Mouse (Mus musculus): Measurements from ENCODE around the gene Tmem30a. TPM values are rescaled to one million over a fixed set of nuclear protein-coding genes. Genes with fewer than 3 reads are reported as not detected.

The Tmem30a gene
- polyA plus RNA-seq, 1 experiment from 2014 or later = 109 TPM

- no peaks in the 10 kb centered on the region for H3K27me3 ChIP-seq (replicated peaks)
- peaks cover 55% of the 10 kb centered on the region for H3K36me3 ChIP-seq
- H3K27ac ChIP-seq (ENCODE audit: poor library complexity, severe bottlenecking) = no peak overlapping the region
- 0 out of 2 replicates have a peak, but pooled peaks cover 5% of the 10 kb centered on the region for H3K4me1 ChIP-seq (replicated peaks)
- no peak overlapping the region for H3K9ac ChIP-seq
- 88% methylated on average over 5 of the region's 5 CpGs for WGBS
- no peak overlapping the region for H3K4me3 ChIP-seq
- no peak overlapping the region for H3K4me2 ChIP-seq
- H3K9me3 ChIP-seq (replicated peaks) = no peaks in the 10 kb centered on the region
- no peak for ATAC-seq (ENCODE audit: insufficient number of reproducible peaks, low FRiP score)
Observed at GRCm38 (mm10) chr9:79816464-79816863, 23.2 kb upstream of the Tmem30a start.

GRCm38 (mm10) chr9:79816013-79816412, 22.7 kb upstream of the Tmem30a start:
- Histone ChIP-seq H3K4me3 (no peak overlapping the region), H3K4me2 (no peak overlapping the region), H3K9ac (no peak overlapping the region), H3K4me1 (replicated peaks) (0 out of 2 replicates have a peak, but pooled peaks cover under 1% of the 10 kb centered on the region), H3K36me3 (peaks cover 55% of the 10 kb centered on the region), H3K27ac (ENCODE audit: poor library complexity, severe bottlenecking) (no peak overlapping the region), H3K9me3 (replicated peaks) (no peaks in the 10 kb centered on the region), H3K27me3 (replicated peaks) (no peaks in the 10 kb centered on the region)
- WGBS = 84% methylated on average over 11 of the region's 11 CpGs
- no peak for ATAC-seq (ENCODE audit: insufficient number of reproducible peaks, low FRiP score)

- no peaks in the 10 kb centered on the region for H3K27me3 ChIP-seq (replicated peaks)
- no peak overlapping the region for H3K27ac ChIP-seq (ENCODE audit: poor library complexity, severe bottlenecking)
- H3K4me3 ChIP-seq = no peak overlapping the region
- H3K4me2 ChIP-seq = no peak overlapping the region
- H3K4me1 ChIP-seq (replicated peaks) = no peaks in the 10 kb centered on the region
- peaks cover 46% of the 10 kb centered on the region for H3K36me3 ChIP-seq
- no peaks in the 10 kb centered on the region for H3K9me3 ChIP-seq (replicated peaks)
- no peak for ATAC-seq (ENCODE audit: insufficient number of reproducible peaks, low FRiP score)
- H3K9ac ChIP-seq = no peak overlapping the region
- 83% methylated on average over 4 of the region's 4 CpGs for WGBS
Observed at GRCm38 (mm10) chr9:79814592-79814991, 21.3 kb upstream of the Tmem30a start.

- no peak overlapping the region for H3K4me2 ChIP-seq
- H3K9ac ChIP-seq = no peak overlapping the region
- H3K4me3 ChIP-seq = no peak overlapping the region
- H3K4me1 ChIP-seq (replicated peaks) = peaks cover 9% of the 10 kb centered on the region
- H3K9me3 ChIP-seq (replicated peaks) = no peaks in the 10 kb centered on the region
- ATAC-seq (ENCODE audit: insufficient number of reproducible peaks, low FRiP score) = no peak
- no peaks in the 10 kb centered on the region for H3K27me3 ChIP-seq (replicated peaks)
- WGBS = 79% methylated on average over 10 of the region's 11 CpGs
- H3K36me3 ChIP-seq = peaks cover 18% of the 10 kb centered on the region
- no peak overlapping the region for H3K27ac ChIP-seq (ENCODE audit: poor library complexity, severe bottlenecking)
Observed at GRCm38 (mm10) chr9:79810969-79811902, 17.9 kb upstream of the Tmem30a start.

- Histone ChIP-seq H3K4me3 (no peak overlapping the region), H3K36me3 (peaks cover 13% of the 10 kb centered on the region), H3K27me3 (replicated peaks) (no peaks in the 10 kb centered on the region), H3K9ac (no peak overlapping the region), H3K4me2 (no peak overlapping the region), H3K4me1 (replicated peaks) (peaks cover 9% of the 10 kb centered on the region), H3K9me3 (replicated peaks) (no peaks in the 10 kb centered on the region), H3K27ac (ENCODE audit: poor library complexity, severe bottlenecking) (no peak overlapping the region)
- ATAC-seq (ENCODE audit: insufficient number of reproducible peaks, low FRiP score) = no peak
- WGBS = 75% methylated on average over 3 of the region's 3 CpGs
Observed at GRCm38 (mm10) chr9:79810534-79810933, 17.2 kb upstream of the Tmem30a start.

- Histone ChIP-seq H3K4me2 (no peak overlapping the region), H3K27ac (ENCODE audit: poor library complexity, severe bottlenecking) (no peak overlapping the region)
Observed at GRCm38 (mm10) chr9:79809411-79809810, 16.1 kb upstream of the Tmem30a start.

GRCm38 (mm10) chr9:79807178-79807577, 13.9 kb upstream of the Tmem30a start:
- no peak overlapping the region for H3K4me2 ChIP-seq
- no peak for ATAC-seq (ENCODE audit: insufficient number of reproducible peaks, low FRiP score)
- no peaks in the 10 kb centered on the region for H3K36me3 ChIP-seq
- peaks cover 9% of the 10 kb centered on the region for H3K4me1 ChIP-seq (replicated peaks)
- H3K9me3 ChIP-seq (replicated peaks) = no peaks in the 10 kb centered on the region
- no peaks in the 10 kb centered on the region for H3K27me3 ChIP-seq (replicated peaks)
- H3K9ac ChIP-seq = no peak overlapping the region
- 39% methylated on average over 4 of the region's 4 CpGs for WGBS
- no peak overlapping the region for H3K4me3 ChIP-seq
- H3K27ac ChIP-seq (ENCODE audit: poor library complexity, severe bottlenecking) = no peak overlapping the region

More at GRCm38 (mm10) chr9:79809411-79809810, 16.1 kb upstream of the Tmem30a start:
- Histone ChIP-seq H3K27me3 (replicated peaks) (no peaks in the 10 kb centered on the region), H3K4me3 (no peak overlapping the region), H3K4me1 (replicated peaks) (peaks cover 9% of the 10 kb centered on the region), H3K36me3 (peaks cover 9% of the 10 kb centered on the region), H3K9ac (no peak overlapping the region), H3K9me3 (replicated peaks) (no peaks in the 10 kb centered on the region)
- WGBS = 73% methylated on average over 6 of the region's 6 CpGs
- no peak for ATAC-seq (ENCODE audit: insufficient number of reproducible peaks, low FRiP score)

GRCm38 (mm10) chr9:79806317-79807075, 13.2 kb upstream of the Tmem30a start:
- no peak overlapping the region for H3K9ac ChIP-seq
- no peaks in the 10 kb centered on the region for H3K36me3 ChIP-seq
- no peak overlapping the region for H3K4me2 ChIP-seq
- peaks cover 9% of the 10 kb centered on the region for H3K4me1 ChIP-seq (replicated peaks)
- 45% methylated on average over 12 of the region's 12 CpGs for WGBS
- no peaks in the 10 kb centered on the region for H3K9me3 ChIP-seq (replicated peaks)
- H3K4me3 ChIP-seq = no peak overlapping the region
- no peak overlapping the region for H3K27ac ChIP-seq (ENCODE audit: poor library complexity, severe bottlenecking)
- H3K27me3 ChIP-seq (replicated peaks) = no peaks in the 10 kb centered on the region
- no peak for ATAC-seq (ENCODE audit: insufficient number of reproducible peaks, low FRiP score)

- no peak overlapping the region for H3K27ac ChIP-seq (ENCODE audit: poor library complexity, severe bottlenecking)
- 87% methylated on average over 10 of the region's 10 CpGs for WGBS
- no peak overlapping the region for H3K4me2 ChIP-seq
- H3K9me3 ChIP-seq (replicated peaks) = no peaks in the 10 kb centered on the region
- no peak overlapping the region for H3K4me3 ChIP-seq
- H3K4me1 ChIP-seq (replicated peaks) = peaks cover 9% of the 10 kb centered on the region
- no peak for ATAC-seq (ENCODE audit: insufficient number of reproducible peaks, low FRiP score)
- no peaks in the 10 kb centered on the region for H3K36me3 ChIP-seq
- no peak overlapping the region for H3K9ac ChIP-seq
- no peaks in the 10 kb centered on the region for H3K27me3 ChIP-seq (replicated peaks)
Observed at GRCm38 (mm10) chr9:79805426-79805825, 12.1 kb upstream of the Tmem30a start.

- 66% methylated on average over 7 of the region's 7 CpGs for WGBS
- ATAC-seq (ENCODE audit: insufficient number of reproducible peaks, low FRiP score) = no peak
Observed at GRCm38 (mm10) chr9:79796461-79797135, 3.3 kb upstream of the Tmem30a start.

GRCm38 (mm10) chr9:79795076-79795475, 1.8 kb upstream of the Tmem30a start:
- Histone ChIP-seq H3K36me3 (no peaks in the 10 kb centered on the region), H3K27ac (ENCODE audit: poor library complexity, severe bottlenecking) (no peak overlapping the region), H3K4me3 (no peak overlapping the region), H3K27me3 (replicated peaks) (no peaks in the 10 kb centered on the region), H3K9me3 (replicated peaks) (no peaks in the 10 kb centered on the region), H3K4me2 (no peak overlapping the region), H3K4me1 (replicated peaks) (0 out of 2 replicates have a peak, but pooled peaks cover 5% of the 10 kb centered on the region), H3K9ac (no peak overlapping the region)
- no peak for ATAC-seq (ENCODE audit: insufficient number of reproducible peaks, low FRiP score)
- 57% methylated on average over 1 of the region's 1 CpGs for WGBS

More at GRCm38 (mm10) chr9:79796461-79797135, 3.3 kb upstream of the Tmem30a start:
- H3K9me3 ChIP-seq (replicated peaks) = no peaks in the 10 kb centered on the region
- no peak overlapping the region for H3K4me3 ChIP-seq
- H3K36me3 ChIP-seq = no peaks in the 10 kb centered on the region
- no peak overlapping the region for H3K4me2 ChIP-seq
- H3K9ac ChIP-seq = no peak overlapping the region
- H3K27ac ChIP-seq (ENCODE audit: poor library complexity, severe bottlenecking) = no peak overlapping the region
- H3K27me3 ChIP-seq (replicated peaks) = no peaks in the 10 kb centered on the region
- H3K4me1 ChIP-seq (replicated peaks) = 0 out of 2 replicates have a peak, but pooled peaks cover 2% of the 10 kb centered on the region

Data from heart, embryonic 12.5 days (tissue).